Mouse (Mus musculus) heart, postnatal 0 days (tissue): ENCODE results near the gene Sdhb. TPM values are rescaled to one million over a fixed set of nuclear protein-coding genes. Genes with fewer than 3 reads are reported as not detected.

Experiments
- ATAC-seq: fragments of 200-750 bp; cut with Nextera tagmentation; 2 replicates; pipeline ENCODE4 v1.8.0; 2017; ENCODE audit warnings: low read depth, moderate number of reproducible peaks, moderate library complexity; ENCODE audit not compliant: insufficient read depth
- DNase-seq: peaks from one replicate; pipeline ENCODE4 v3.0.0-alpha.2; 2016; ENCODE audit warnings: low spot score
- H3K27ac ChIP-seq: fragments of 300-500 bp; sonication (generic); 2 replicates; pipeline ENCODE4 v1.5.1; 2014; ENCODE audit warnings: low read depth, mild to moderate bottlenecking
- H3K27me3 ChIP-seq: fragments of 300-500 bp; sonication (generic); 2 replicates; pipeline ENCODE4 v1.6.1; 2014; ENCODE audit warnings: low read length, mixed read lengths; ENCODE audit not compliant: control insufficient read depth, insufficient read depth
- H3K36me3 ChIP-seq: fragments of 300-500 bp; sonication (generic); replicated peaks from 2 replicates; pipeline ENCODE4 v1.6.1; 2014; ENCODE audit warnings: low read length, mixed read lengths; ENCODE audit not compliant: control insufficient read depth, insufficient read depth
- H3K4me1 ChIP-seq: fragments of 300-500 bp; sonication (generic); 2 replicates; pipeline ENCODE4 v1.6.1; 2014; ENCODE audit warnings: antibody characterized with exemption; ENCODE audit not compliant: control insufficient read depth, insufficient read depth
- H3K4me2 ChIP-seq: fragments of 300-500 bp; sonication (generic); 2 replicates; pipeline ENCODE4 v1.6.1; 2014; ENCODE audit warnings: low read depth, mild to moderate bottlenecking, low read length, moderate library complexity
- H3K4me3 ChIP-seq: fragments of 300-500 bp; sonication (generic); 2 replicates; pipeline ENCODE4 v1.5.1; 2014; ENCODE audit warnings: low read depth, low read length
- H3K9ac ChIP-seq: fragments of 300-500 bp; sonication (generic); replicated peaks from 2 replicates; pipeline ENCODE4 v1.6.1; 2014; ENCODE audit warnings: low read depth, low read length, mixed read lengths
- H3K9me3 ChIP-seq: fragments of 300-500 bp; sonication (generic); replicated peaks from 2 replicates; pipeline ENCODE4 v1.6.1; 2016; ENCODE audit warnings: low read length; ENCODE audit not compliant: control insufficient read depth
- CTCF ChIP-seq: IDR thresholded peaks from 2 replicates; pipeline ENCODE4 v1.5.1; 2016; ENCODE audit warnings: antibody characterized with exemption, control low read depth, low read depth
- EP300 ChIP-seq: IDR thresholded peaks from 2 replicates; pipeline ENCODE4 v1.6.1; 2016; ENCODE audit warnings: antibody characterized with exemption, low read depth
- whole genome bisulfite sequencing: fragments of 180-500 bp; shearing (Covaris S2); extraction: QIAGEN DNeasy Blood & Tissue Kit; methylation state at CpG from one replicate; pipeline ENCODE4 v1.1.7; 2014; 5-methylcytosine and 5-hydroxymethylcytosine counted together
- polyA plus RNA-seq: library from polyadenylated mRNA; unstranded; fragments of >200 nt; fragmentation: Nextera tagmentation; extraction: Ambion mirVana; gene quantifications from 2 replicates; pipeline ENCODE4 v1.2.1, GENCODE M21; 2015
- total RNA-seq: library from RNA; depleted of rRNA; stranded (reverse); fragments of >200 nt; gene quantifications from 2 replicates; pipeline ENCODE4 v1.2.3, GENCODE M21; 2014; ENCODE audit warnings: low replicate concordance; rRNA removed

Gene Sdhb
- total RNA-seq (893 and 947 TPM in 2 replicates), polyA plus RNA-seq (1,828 and 1,869 TPM in 2 replicates)

DNA sequence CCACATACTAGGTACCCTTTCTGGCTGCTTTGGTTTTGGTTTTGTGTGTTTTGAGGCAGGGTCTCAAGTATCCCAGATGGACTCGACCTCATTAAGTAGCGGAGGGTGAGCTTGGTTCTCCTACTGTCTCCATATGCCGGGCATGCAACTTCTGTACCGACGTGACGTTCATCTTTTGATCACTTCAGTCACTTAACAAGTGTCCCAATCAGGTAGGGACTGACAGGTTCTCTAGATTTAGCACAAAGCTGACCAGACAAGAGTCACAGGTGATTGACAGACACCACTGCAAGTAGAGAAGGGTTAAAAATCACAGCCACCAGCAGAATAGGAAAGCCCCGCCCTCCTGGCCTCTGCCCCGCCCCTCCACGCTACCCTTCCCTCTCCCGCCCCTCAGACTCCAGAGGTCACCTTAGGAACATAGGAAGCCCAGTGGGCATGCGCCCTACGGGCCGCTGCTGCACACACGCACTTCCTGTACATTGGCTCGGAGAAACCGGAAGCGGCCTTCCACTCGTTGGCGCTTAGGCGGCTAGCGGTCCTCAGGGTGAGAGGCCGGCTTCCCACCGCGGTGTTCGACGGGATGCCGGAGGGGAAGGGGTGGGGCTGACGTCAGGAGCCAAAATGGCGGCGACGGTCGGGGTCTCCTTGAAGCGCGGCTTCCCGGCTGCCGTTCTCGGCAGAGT is at the start of gene Sdhb:
Sdhb (plus strand) TSS at position 423 of the 686 bp plus-strand sequence.
- ATAC-seq = peak; percentile 94
- Histone ChIP-seq H3K4me1 (peaks cover 18% of the 10 kb centered on the region; the same call in 1 of the 2 replicates), H3K27ac (peak within 1 kb of the TSS; percentile 94), H3K27me3 (no peaks in the 10 kb centered on the region), H3K9me3 (no peaks in the 10 kb centered on the region), H3K36me3 (no peaks in the 10 kb centered on the region), H3K9ac (peak within 1 kb of the TSS; percentile 95), H3K4me2 (peak within 1 kb of the TSS; percentile 94), H3K4me3 (peak within 1 kb of the TSS; percentile 95)
- 0 out of 2 replicates have a peak, but pooled peaks have one; percentile 39 for TF ChIP-seq EP300
- TF ChIP-seq CTCF = no peak
- DNase-seq = peak; percentile 99
- 2% methylated on average over 37 of the region's 37 CpGs for WGBS

DNA sequence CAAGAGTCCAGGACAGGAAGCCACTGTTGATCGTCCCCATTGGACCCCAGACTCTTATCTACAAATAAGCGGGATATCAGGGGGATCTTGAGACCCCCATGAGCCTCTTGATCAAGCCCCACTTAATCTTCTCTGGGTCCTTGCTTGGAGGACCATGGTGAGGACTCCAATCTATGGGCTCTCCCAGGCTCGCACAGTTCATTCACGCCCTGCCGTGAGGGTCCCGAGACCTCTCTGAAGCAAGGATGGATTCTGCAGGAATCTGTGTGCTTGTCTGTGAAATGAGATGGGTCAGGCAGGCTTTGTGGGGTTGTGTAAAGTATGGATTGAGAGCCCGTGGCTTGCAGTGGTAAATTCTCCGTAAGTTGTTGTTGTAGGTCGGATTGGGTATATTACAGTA is 49.6 kb upstream of the Sdhb start:
- DNase-seq = no peak
- no peak overlapping the region for H3K27ac ChIP-seq
- peaks cover 26% of the 10 kb centered on the region for H3K27me3 ChIP-seq
- TF ChIP-seq CTCF (no peak), EP300 (no peak)
- H3K36me3 ChIP-seq = no peaks in the 10 kb centered on the region
- peaks cover 2% of the 10 kb centered on the region for H3K4me1 ChIP-seq
- H3K9me3 ChIP-seq = no peaks in the 10 kb centered on the region
- no peak overlapping the region for H3K9ac ChIP-seq
- 82% methylated on average over 9 of the region's 9 CpGs for WGBS
- H3K4me2 ChIP-seq = no peak overlapping the region
- no peak for ATAC-seq
- no peak overlapping the region for H3K4me3 ChIP-seq

DNA sequence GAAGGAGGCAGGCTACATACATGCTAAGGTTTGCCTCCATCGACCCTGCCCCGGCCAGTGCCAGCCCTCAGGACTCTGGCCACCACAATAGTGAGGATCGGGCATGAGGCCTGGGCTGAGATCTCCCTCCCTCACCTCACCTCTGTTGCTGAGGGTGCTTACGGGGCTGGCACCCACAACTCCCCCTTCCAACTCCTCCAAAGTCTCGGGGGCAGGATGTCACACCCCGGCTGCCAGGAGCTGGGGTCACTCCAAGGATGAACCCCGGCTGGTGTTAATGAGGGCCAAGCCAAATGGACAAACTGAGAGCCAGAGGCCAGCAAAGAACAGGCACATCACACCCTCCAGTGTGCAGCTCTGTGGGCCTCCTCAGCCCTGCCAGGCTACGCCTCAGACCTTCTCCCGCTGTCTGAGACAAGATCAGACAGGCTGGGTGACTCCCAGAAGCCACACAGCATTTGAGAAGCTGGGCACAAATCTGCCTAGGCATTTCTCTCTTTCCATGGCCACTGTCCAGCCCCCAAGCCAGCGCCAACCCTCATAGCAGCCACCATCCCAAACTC is 48.7 kb upstream of the Sdhb start:
- Histone ChIP-seq H3K4me3 (no peak overlapping the region), H3K36me3 (no peaks in the 10 kb centered on the region), H3K4me2 (no peak overlapping the region), H3K9me3 (no peaks in the 10 kb centered on the region), H3K27me3 (peaks cover 17% of the 10 kb centered on the region), H3K9ac (no peak overlapping the region), H3K27ac (no peak overlapping the region), H3K4me1 (no peaks in the 10 kb centered on the region; the same call in 1 of the 2 replicates)
- WGBS = 76% methylated on average over 10 of the region's 10 CpGs
- ATAC-seq (no peak), DNase-seq (no peak)
- no peak for TF ChIP-seq CTCF
- no peak for TF ChIP-seq EP300

DNA sequence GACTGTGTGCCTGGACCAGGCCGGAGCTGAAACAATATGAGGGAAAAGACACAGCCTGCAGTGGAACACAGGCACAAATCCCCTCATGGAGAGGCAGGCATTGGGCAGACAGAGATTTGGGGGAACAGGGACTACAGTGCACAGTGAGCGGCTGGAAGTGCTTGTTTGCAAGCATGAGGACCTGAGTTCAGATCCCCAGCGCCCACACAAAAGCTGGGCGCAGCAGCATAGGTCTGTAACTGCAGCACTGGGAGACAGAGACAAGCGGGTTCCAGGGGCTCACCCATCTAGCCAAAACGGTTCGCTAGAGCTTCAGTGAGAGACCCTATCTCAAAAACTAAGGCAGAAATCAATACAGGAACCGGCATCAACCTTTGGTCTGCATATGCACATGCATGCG is 47.4 kb upstream of the Sdhb start:
- TF ChIP-seq CTCF (no peak), EP300 (no peak)
- ATAC-seq = no peak
- Histone ChIP-seq H3K27me3 (peaks cover 7% of the 10 kb centered on the region; the same call in 1 of the 2 replicates), H3K4me2 (no peak overlapping the region), H3K27ac (no peak overlapping the region), H3K9me3 (no peaks in the 10 kb centered on the region), H3K4me3 (no peak overlapping the region), H3K36me3 (no peaks in the 10 kb centered on the region), H3K9ac (no peak overlapping the region), H3K4me1 (no peaks in the 10 kb centered on the region; the same call in 1 of the 2 replicates)
- DNase-seq = no peak
- 89% methylated on average over 9 of the region's 9 CpGs for WGBS

DNA sequence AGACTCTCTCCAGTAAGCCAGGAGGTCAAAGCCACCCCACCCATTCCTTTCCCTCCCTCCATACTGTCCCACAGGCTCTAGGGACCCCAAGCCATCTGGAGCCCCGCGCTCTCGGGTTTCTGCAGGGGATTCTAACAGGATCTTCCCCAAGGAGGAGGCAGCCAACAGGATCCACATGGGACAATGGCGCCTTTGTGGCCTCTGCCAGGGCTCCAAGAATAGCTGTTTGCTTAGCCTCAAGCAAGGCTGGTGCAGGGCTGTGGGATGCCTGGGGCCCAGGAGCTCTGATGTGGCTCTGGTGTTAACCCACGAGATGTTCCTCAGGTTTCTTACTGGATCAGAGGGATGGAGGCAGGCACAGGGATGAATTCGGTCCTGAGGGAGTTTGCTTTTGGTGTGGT is 46.3 kb upstream of the Sdhb start:
- ATAC-seq (no peak), DNase-seq (no peak)
- TF ChIP-seq EP300 (no peak), CTCF (no peak)
- no peaks in the 10 kb centered on the region for H3K9me3 ChIP-seq
- no peak overlapping the region for H3K4me2 ChIP-seq
- H3K4me1 ChIP-seq = no peaks in the 10 kb centered on the region; the same call in 1 of the 2 replicates
- H3K27ac ChIP-seq = no peak overlapping the region
- H3K9ac ChIP-seq = no peak overlapping the region
- no peak overlapping the region for H3K4me3 ChIP-seq
- no peaks in the 10 kb centered on the region for H3K36me3 ChIP-seq
- 65% methylated on average over 6 of the region's 6 CpGs for WGBS
- no peaks in the 10 kb centered on the region for H3K27me3 ChIP-seq
